Mouse (Mus musculus): ENCODE measurements around the gene Neo1.

GRCm38 (mm10) chr9:59016060-59016719 is 20.1 kb downstream of the Neo1 start:
- no peak for TF ChIP-seq CTCF (IDR thresholded peaks at IDR 0.05; ENCODE audit: low read depth, low read length)
- no peak for TF ChIP-seq GATA2 (IDR thresholded peaks at IDR 0.05; ENCODE audit: borderline replicate concordance, low read depth, low read length)
- no peak for TF ChIP-seq GATA1 (IDR thresholded peaks at IDR 0.05; ENCODE audit: borderline replicate concordance, low read length)
